Mouse (Mus musculus) left cerebral cortex, postnatal 10 days (tissue): ENCODE results near the gene Defb28. TPM values are rescaled to one million over a fixed set of nuclear protein-coding genes. Genes with fewer than 3 reads are reported as not detected.
A peak's percentile ranks its signal among the peaks of the same experiment; 100 is the strongest.

Experiments used
- DNase-seq, 2 experiments: peaks; one replicate each; pipeline ENCODE4 v3.0.0; 2021 to 2022; ENCODE audit warnings: low spot score in 2 of 2, mixed read lengths in 1 of 2; ENCODE audit errors: extremely low spot score in 1 of 2
- intact Hi-C: fragments of 180-260 bp; cut with DNase I; formaldehyde crosslinking; loops from one replicate; pipeline ENCODE4 v1.15.1; 2025
- total RNA-seq, 2 experiments: library from RNA; stranded (reverse); gene quantifications; 2 replicates each; pipeline ENCODE4 v1.2.3; 2021

Defb28 gene
- not detected for total RNA-seq

DNA sequence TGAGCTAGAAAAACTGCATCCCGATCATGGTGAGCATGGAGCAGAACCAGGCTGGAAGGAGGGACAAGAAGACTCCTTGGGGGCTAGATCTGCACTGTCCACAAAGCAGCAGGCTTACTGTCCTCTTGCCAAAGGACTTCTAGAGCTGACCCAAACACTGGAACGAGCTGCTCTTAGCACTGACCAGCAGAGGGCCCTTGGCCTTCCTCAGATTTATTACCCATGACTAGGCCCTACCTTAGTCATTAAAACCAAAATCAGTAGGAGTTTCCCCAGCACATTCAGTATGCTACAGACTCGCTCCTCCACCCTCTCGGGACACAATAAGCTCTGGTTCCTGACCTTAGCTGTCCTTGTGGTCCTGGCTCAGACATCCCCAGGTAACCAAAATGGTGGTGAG, at the start of gene Defb28:
Defb28 (plus strand) TSS at position 275 of the 400 bp plus-strand sequence.
- intact Hi-C loops = no loop called here
- DNase-seq = no peak

- intact Hi-C loops = loop anchor here (5.0 kb wide), 1 partner anchor 71 kb away; the partner anchor contains the start of gene Defb29
- DNase-seq = peak in 1 of 2 experiments; percentile 45
Measured at GRCm38 (mm10) chr2:152470973-152471372, 47.1 kb upstream of the Defb28 start.

GRCm38 (mm10) chr2:152472434-152472833, 45.6 kb upstream of the Defb28 start:
- intact Hi-C loops = loop anchor here (5.0 kb wide), 1 partner anchor 70 kb away; the partner anchor contains the start of gene Defb29
- DNase-seq = no peak

GRCm38 (mm10) chr2:152476763-152477162, 41.3 kb upstream of the Defb28 start, which contains the start of gene Defb20:
Gene Defb20 (plus strand): TSS chr2:152477063.
- DNase-seq = no peak
- intact Hi-C loops = no loop called here

DNA sequence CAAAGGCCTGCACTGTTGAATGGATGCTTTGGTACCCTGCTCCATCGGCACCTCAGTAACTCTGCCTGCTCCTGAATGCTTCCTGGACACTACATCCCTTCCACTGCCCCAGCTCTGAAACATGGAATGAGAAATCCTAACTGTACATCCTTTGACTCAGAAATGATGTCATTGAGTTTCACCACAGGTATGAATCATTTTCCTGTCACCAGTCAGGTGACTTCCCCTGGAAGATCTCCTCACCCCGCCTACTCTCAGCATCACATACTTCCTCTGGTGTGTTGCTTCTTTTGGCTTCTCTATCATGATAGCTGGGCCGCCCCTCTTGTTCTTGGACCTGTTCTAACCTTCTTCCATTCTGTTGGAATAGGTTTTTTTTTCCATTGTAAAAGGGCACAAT, 37.2 kb upstream of the Defb28 start:
- DNase-seq = no peak
- intact Hi-C loops = no loop called here

GRCm38 (mm10) chr2:152481726-152482125, 36.3 kb upstream of the Defb28 start:
- no peak for DNase-seq
- intact Hi-C loops = no loop called here

- intact Hi-C loops = no loop called here
Measured at GRCm38 (mm10) chr2:152487024-152487423, 31.0 kb upstream of the Defb28 start.

GRCm38 (mm10) chr2:152490038-152490437, 28.0 kb upstream of the Defb28 start, which contains the start of gene Defb22:
Gene Defb22 (minus strand): TSS chr2:152490138.
- intact Hi-C loops = no loop called here
- DNase-seq = no peak

More at GRCm38 (mm10) chr2:152487024-152487423, 31.0 kb upstream of the Defb28 start:
- no peak for DNase-seq

GRCm38 (mm10) chr2:152493151-152493550, 24.9 kb upstream of the Defb28 start:
- intact Hi-C loops = no loop called here
- no peak for DNase-seq

GRCm38 (mm10) chr2:152498020-152498419, 20.0 kb upstream of the Defb28 start:
- intact Hi-C loops = no loop called here
- no peak for DNase-seq

DNA sequence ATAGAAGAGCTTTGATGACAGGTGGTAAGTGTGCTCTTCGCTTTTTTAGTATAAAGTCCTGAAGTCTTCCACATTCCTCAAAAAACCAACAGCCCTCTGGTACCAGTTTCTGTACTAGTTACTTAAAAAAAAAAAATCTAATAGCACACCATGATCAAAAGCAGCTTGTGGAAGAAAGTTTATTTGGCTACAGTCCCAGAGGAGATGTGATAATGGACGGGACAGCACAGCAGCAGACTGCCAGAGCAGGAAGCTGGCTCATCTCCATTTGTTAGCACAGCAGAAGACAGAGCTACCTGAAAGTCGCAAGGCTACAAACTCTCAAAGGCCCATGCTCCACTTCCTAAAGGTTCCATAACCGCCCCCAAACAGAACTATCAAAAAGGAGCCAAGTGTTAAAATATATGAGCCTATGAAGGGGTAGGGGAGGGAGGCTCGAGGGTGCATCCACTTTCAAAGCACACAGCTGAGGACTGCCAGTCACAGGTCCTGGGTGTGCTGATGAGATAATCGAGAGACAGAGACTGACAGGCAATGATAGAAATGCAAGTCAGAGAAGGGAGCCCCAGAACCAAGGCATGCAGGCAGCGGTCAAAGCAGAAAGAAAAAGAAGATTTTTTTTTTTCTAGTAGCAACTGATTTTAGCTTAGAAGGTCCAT, 17.7 kb upstream of the Defb28 start:
- no peak for DNase-seq
- intact Hi-C loops = no loop called here

GRCm38 (mm10) chr2:152500863-152501229, 17.2 kb upstream of the Defb28 start:
- intact Hi-C loops = no loop called here
- DNase-seq = no peak

DNA sequence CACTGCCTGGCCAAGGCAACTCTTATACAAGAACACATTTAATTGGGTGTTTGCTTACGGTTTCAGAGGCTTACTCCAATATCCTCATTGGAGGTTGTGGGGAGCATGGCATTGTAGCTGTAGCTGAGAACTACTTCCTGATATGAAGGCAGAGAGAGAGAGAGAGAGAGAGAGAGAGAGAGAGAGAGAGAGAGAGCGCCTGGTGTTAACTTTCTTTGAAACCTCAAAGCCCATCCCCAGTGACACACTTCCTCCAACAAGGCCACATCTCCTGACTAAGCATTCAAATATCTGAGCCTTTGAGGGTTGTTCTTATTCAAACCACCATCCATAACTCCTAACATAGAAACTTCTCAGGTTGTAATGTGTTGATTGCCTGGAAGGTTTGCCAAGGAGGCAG, 14.1 kb upstream of the Defb28 start:
- intact Hi-C loops = no loop called here
- no peak for DNase-seq

DNA sequence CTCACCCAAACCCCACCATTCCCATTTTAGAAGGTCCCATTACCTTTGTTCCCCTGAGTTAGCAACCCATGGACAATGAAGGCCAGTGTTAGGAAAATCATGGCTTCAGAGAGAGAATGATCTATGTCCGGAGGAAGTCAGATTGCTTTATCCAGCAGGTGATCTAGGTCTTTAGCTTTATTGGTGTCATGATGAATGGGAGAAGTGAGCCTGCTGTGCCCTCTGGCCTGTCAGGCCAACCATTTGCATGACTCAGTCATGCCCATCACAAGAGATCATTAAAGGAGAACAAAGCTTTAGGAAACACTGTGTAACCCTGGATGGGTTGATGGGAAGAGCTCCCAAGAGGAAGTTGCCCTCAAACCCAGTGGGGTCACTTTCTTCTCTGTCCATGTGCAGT, 6.5 kb upstream of the Defb28 start, which contains the start of gene Defb26:
Defb26 (minus strand) TSS at position 101 of the 400 bp plus-strand sequence.
- intact Hi-C loops = no loop called here

DNA sequence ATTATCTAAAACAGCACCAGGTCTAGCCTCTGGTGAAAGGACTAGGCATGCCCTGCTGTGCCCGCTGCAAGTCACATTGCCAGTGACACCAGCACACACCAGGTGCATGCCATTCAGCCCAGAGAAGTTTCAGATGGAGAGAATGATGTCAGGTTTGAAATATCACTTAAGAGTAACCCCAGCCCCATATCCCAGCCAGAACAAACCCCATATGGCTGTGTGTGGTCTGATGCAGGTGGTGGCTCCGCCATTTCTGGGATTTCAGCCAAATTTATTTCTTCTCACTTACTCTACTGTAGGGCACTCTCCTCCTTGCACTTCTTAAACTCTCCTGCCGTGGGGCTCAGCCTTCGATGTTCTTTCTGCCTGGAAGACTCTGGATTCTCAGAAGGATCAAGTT, 2.0 kb upstream of the Defb28 start:
- intact Hi-C loops = no loop called here

More for the DNA sequence above, 6.5 kb upstream of the Defb28 start, which contains the start of gene Defb26:
- no peak for DNase-seq

GRCm38 (mm10) chr2:152539944-152540710, 22.1 kb downstream of the Defb28 start, which contains the start of gene Defb29:
Gene Defb29 (minus strand): TSS chr2:152540098.
- DNase-seq = no peak
- intact Hi-C loops = loop anchor here (5.0 to 10.0 kb wide), 2 partner anchors 68 to 145 kb away; partner anchors contain the start of gene Sox12

More for the DNA sequence above, 2.0 kb upstream of the Defb28 start:
- DNase-seq = no peak

DNA sequence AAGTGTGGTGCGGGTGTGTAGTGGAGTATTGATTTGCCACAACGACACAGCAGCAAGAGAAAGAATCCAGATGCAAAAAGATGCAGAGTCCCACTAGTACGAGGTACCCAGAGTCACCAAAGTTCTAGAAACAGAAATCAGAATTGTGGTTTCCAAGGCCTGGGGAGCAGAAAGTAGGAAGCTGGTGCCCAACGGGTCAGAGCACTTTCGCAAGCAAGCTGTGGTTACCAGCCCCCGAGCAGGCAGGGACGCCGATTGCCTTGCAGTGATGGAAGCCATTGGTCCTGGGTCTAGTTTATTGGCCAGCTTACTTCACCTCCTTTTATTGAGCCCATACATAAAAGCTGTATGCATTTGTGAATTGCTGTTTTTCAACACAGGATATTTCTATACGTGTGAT, 23.9 kb downstream of the Defb28 start:
- intact Hi-C loops = loop anchor here (5.0 to 10.0 kb wide), 2 partner anchors 70 to 147 kb away; partner anchors contain the start of gene Sox12
- DNase-seq = no peak

DNA sequence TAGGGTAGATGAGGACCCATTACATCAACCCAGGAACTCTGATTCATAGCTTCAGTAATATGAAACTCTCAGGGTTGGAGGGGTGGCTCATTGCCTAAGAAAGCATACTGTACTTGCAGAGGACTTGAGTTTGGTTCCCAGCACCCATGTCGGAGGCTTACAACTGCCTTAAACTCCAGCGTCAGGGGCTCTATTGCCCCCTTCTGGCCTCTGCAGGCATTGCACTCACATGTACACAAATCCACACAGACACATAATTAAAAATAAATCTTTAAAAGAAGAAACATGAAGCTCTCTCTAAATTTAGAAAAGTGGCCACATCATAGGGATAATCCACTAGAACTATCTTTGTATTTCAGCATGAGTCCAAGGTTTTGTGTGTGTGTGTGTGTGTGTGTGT, 24.8 kb downstream of the Defb28 start:
- intact Hi-C loops = loop anchor here (5.0 to 10.0 kb wide), 2 partner anchors 71 to 148 kb away; partner anchors contain the start of gene Sox12
- no peak for DNase-seq

GRCm38 (mm10) chr2:152543478-152543877, 25.4 kb downstream of the Defb28 start:
- no peak for DNase-seq
- intact Hi-C loops = loop anchor here (5.0 to 10.0 kb wide), 2 partner anchors 71 to 149 kb away; partner anchors contain the start of gene Sox12
